Mouse (Mus musculus): ENCODE measurements around the gene Thap7.
"Not testable (repeated sequence)": the region's sequence is repeated elsewhere in the genome, so short reads cannot be mapped to it uniquely, and the experiment has no call there.

Gene Thap7

GRCm38 (mm10) chr16:17530640-17531288 lies at the start of gene Thap7:
TSS of gene Thap7 (minus strand) at chr16:17531136.
- DNase-seq = peak; percentile 93 to 97

- peak in 1 of 2 experiments; percentile 27 for DNase-seq
Observed at GRCm38 (mm10) chr16:17576825-17577215, 45.9 kb upstream of the Thap7 start.

GRCm38 (mm10) chr16:17575870-17576824 lies 45.2 kb upstream of the Thap7 start:
- peak; percentile 82 for DNase-seq

- no peak for DNase-seq
Observed at GRCm38 (mm10) chr16:17566186-17566585, 35.2 kb upstream of the Thap7 start.

- no peak for DNase-seq
Observed at GRCm38 (mm10) chr16:17564771-17565170, 33.8 kb upstream of the Thap7 start.

- no peak for DNase-seq
Observed at GRCm38 (mm10) chr16:17564221-17564620, 33.3 kb upstream of the Thap7 start.

GRCm38 (mm10) chr16:17563580-17563979 lies 32.6 kb upstream of the Thap7 start:
- DNase-seq = no peak

- DNase-seq = no peak
Observed at GRCm38 (mm10) chr16:17561751-17562208, 30.8 kb upstream of the Thap7 start, which contains the start of gene P2rx6. TSS of gene P2rx6 (plus strand) at chr16:17561885.

- no peak for DNase-seq
Observed at GRCm38 (mm10) chr16:17561128-17561750, 30.3 kb upstream of the Thap7 start, which contains the start of gene Lrrc74b. TSS of gene Lrrc74b (minus strand) at chr16:17561247.

GRCm38 (mm10) chr16:17559396-17560027 lies 28.6 kb upstream of the Thap7 start:
- no peak for DNase-seq

GRCm38 (mm10) chr16:17558811-17559210 lies 27.9 kb upstream of the Thap7 start:
- DNase-seq = no peak

GRCm38 (mm10) chr16:17557947-17558480 lies 27.1 kb upstream of the Thap7 start:
- DNase-seq = peak; percentile 72 to 84

GRCm38 (mm10) chr16:17556907-17557306 lies 26.0 kb upstream of the Thap7 start:
- no peak for DNase-seq

- no peak for DNase-seq
Observed at GRCm38 (mm10) chr16:17556180-17556579, 25.2 kb upstream of the Thap7 start.

GRCm38 (mm10) chr16:17554702-17555101 lies 23.8 kb upstream of the Thap7 start:
- DNase-seq = not testable (repeated sequence)

- no peak for DNase-seq
Observed at GRCm38 (mm10) chr16:17553910-17554685, 23.2 kb upstream of the Thap7 start.

- no peak for DNase-seq
Observed at GRCm38 (mm10) chr16:17552837-17553236, 21.9 kb upstream of the Thap7 start.

GRCm38 (mm10) chr16:17542632-17543031 lies 11.7 kb upstream of the Thap7 start:
- DNase-seq = no peak

- peak; percentile 44 to 48 for DNase-seq
Observed at GRCm38 (mm10) chr16:17536584-17536983, 5.6 kb upstream of the Thap7 start.

GRCm38 (mm10) chr16:17532676-17533329 lies 1.9 kb upstream of the Thap7 start:
- no peak for DNase-seq

GRCm38 (mm10) chr16:17532271-17532670 lies 1.3 kb upstream of the Thap7 start:
- peak; percentile 38 to 40 for DNase-seq
